Mouse (Mus musculus) thymus, adult 2 months (tissue): ENCODE data around the gene 1700016H13Rik. TPM values are rescaled to one million over a fixed set of nuclear protein-coding genes. Genes with fewer than 3 reads are reported as not detected.

Experiments
- DNase-seq: peaks from one replicate; pipeline ENCODE4 v3.0.0; 2021
- H3K27ac ChIP-seq: fragments of 200-500 bp; 2 replicates; pipeline ENCODE4 v1.5.1; 2012; ENCODE audit warnings: low read length, control low read depth; ENCODE audit not compliant: control insufficient read depth, insufficient read depth
- H3K27me3 ChIP-seq: fragments of 200-500 bp; 2 replicates; pipeline ENCODE4 v1.6.1; 2012; ENCODE audit warnings: mild to moderate bottlenecking, low read length, moderate library complexity, mixed read lengths; ENCODE audit not compliant: control insufficient read depth, insufficient read depth
- H3K36me3 ChIP-seq: fragments of 200-500 bp; 2 replicates; pipeline ENCODE4 v1.6.1; 2012; ENCODE audit warnings: mild to moderate bottlenecking, low read length, moderate library complexity; ENCODE audit not compliant: control insufficient read depth, insufficient read depth
- H3K4me1 ChIP-seq: fragments of 200-500 bp; replicated peaks from 2 replicates; pipeline ENCODE4 v1.6.1; 2012; ENCODE audit warnings: low read length; ENCODE audit not compliant: control insufficient read depth, insufficient read depth
- H3K4me3 ChIP-seq: fragments of 200-500 bp; 2 replicates; pipeline ENCODE4 v1.5.1; 2012; ENCODE audit warnings: mild to moderate bottlenecking, low read length, control low read depth, moderate library complexity; ENCODE audit not compliant: control insufficient read depth, insufficient read depth
- CTCF ChIP-seq: fragments of 200-500 bp; IDR thresholded peaks from 2 replicates; pipeline ENCODE4 v1.5.1; 2012; ENCODE audit warnings: mild to moderate bottlenecking, control low read depth, low read length, moderate library complexity, borderline replicate concordance; ENCODE audit not compliant: control insufficient read depth, poor library complexity, insufficient read depth; ENCODE audit errors: extremely low read depth
- POLR2A ChIP-seq: fragments of 200-500 bp; IDR thresholded peaks from 2 replicates; pipeline ENCODE4 v1.6.1; 2012; ENCODE audit warnings: mild to moderate bottlenecking, low read length, control low read depth, moderate library complexity; ENCODE audit not compliant: control insufficient read depth, poor library complexity, insufficient read depth; ENCODE audit errors: extremely low read depth
- WGBS: fragments of 180-500 bp; shearing (Covaris S2); methylation state at CpG from one replicate; pipeline ENCODE4 v1.1.7; 2018; 5-methylcytosine and 5-hydroxymethylcytosine counted together
- polyA plus RNA-seq: library from polyadenylated mRNA; depleted of rRNA; stranded (reverse); fragments of >200 nt; gene quantifications from 2 replicates; pipeline ENCODE4 v1.2.3, GENCODE M21; 2012

1700016H13Rik gene
- polyA plus RNA-seq, 1 experiment = 0.15 TPM

- 86% methylated on average over 6 of the region's 6 CpGs for WGBS
Observed at GRCm38 (mm10) chr5:103674482-103674881, 18.7 kb upstream of the 1700016H13Rik start.

GRCm38 (mm10) chr5:103673611-103674010 lies 17.8 kb upstream of the 1700016H13Rik start:
- Histone ChIP-seq H3K27me3 (no peaks in the 10 kb centered on the region), H3K4me3 (no peak overlapping the region), H3K27ac (no peak overlapping the region), H3K4me1 (no peaks in the 10 kb centered on the region), H3K36me3 (no peaks in the 10 kb centered on the region)
- 93% methylated on average over 4 of the region's 4 CpGs for WGBS
- TF ChIP-seq CTCF (no peak), POLR2A (no peak)
- DNase-seq = no peak

More at GRCm38 (mm10) chr5:103674482-103674881, 18.7 kb upstream of the 1700016H13Rik start:
- H3K4me1 ChIP-seq = no peaks in the 10 kb centered on the region
- H3K4me3 ChIP-seq = no peak overlapping the region
- H3K27me3 ChIP-seq = no peaks in the 10 kb centered on the region
- TF ChIP-seq CTCF (no peak), POLR2A (no peak)
- DNase-seq = no peak
- H3K27ac ChIP-seq = no peak overlapping the region
- H3K36me3 ChIP-seq = no peaks in the 10 kb centered on the region

GRCm38 (mm10) chr5:103671858-103672257 lies 16.0 kb upstream of the 1700016H13Rik start:
- H3K36me3 ChIP-seq = no peaks in the 10 kb centered on the region
- no peak for TF ChIP-seq POLR2A
- TF ChIP-seq CTCF = no peak
- WGBS = 91% methylated on average over 3 of the region's 3 CpGs
- H3K4me3 ChIP-seq = no peak overlapping the region
- H3K27ac ChIP-seq = no peak overlapping the region
- no peak for DNase-seq
- H3K27me3 ChIP-seq = no peaks in the 10 kb centered on the region
- no peaks in the 10 kb centered on the region for H3K4me1 ChIP-seq

GRCm38 (mm10) chr5:103665876-103666275 lies 10.1 kb upstream of the 1700016H13Rik start:
- TF ChIP-seq POLR2A (no peak), CTCF (no peak)
- no peaks in the 10 kb centered on the region for H3K27me3 ChIP-seq
- no peak overlapping the region for H3K27ac ChIP-seq
- H3K4me3 ChIP-seq = no peak overlapping the region
- H3K4me1 ChIP-seq = no peaks in the 10 kb centered on the region
- WGBS = 88% methylated on average over 2 of the region's 2 CpGs
- no peak for DNase-seq
- H3K36me3 ChIP-seq = no peaks in the 10 kb centered on the region

GRCm38 (mm10) chr5:103664932-103665331 lies 9.1 kb upstream of the 1700016H13Rik start:
- DNase-seq = no peak
- Histone ChIP-seq H3K4me3 (no peak overlapping the region), H3K4me1 (no peaks in the 10 kb centered on the region), H3K27me3 (no peaks in the 10 kb centered on the region), H3K27ac (no peak overlapping the region), H3K36me3 (no peaks in the 10 kb centered on the region)
- no peak for TF ChIP-seq POLR2A
- no peak for TF ChIP-seq CTCF
- WGBS = 95% methylated on average over 9 of the region's 9 CpGs

GRCm38 (mm10) chr5:103659571-103659970 lies 3.8 kb upstream of the 1700016H13Rik start:
- Histone ChIP-seq H3K27me3 (no peaks in the 10 kb centered on the region), H3K27ac (no peak overlapping the region), H3K36me3 (no peaks in the 10 kb centered on the region), H3K4me3 (no peak overlapping the region), H3K4me1 (no peaks in the 10 kb centered on the region; the same call in 1 of the 2 replicates)
- TF ChIP-seq POLR2A (no peak), CTCF (no peak)
- DNase-seq = peak; percentile 16
- WGBS = 27% methylated on average over 3 of the region's 3 CpGs

GRCm38 (mm10) chr5:103658921-103659320 lies 3.1 kb upstream of the 1700016H13Rik start:
- H3K27ac ChIP-seq = no peak overlapping the region
- WGBS = 72% methylated on average over 5 of the region's 5 CpGs
- H3K36me3 ChIP-seq = no peaks in the 10 kb centered on the region
- DNase-seq = peak; percentile 18
- no peak for TF ChIP-seq POLR2A
- TF ChIP-seq CTCF = no peak
- no peaks in the 10 kb centered on the region for H3K27me3 ChIP-seq
- no peak overlapping the region for H3K4me3 ChIP-seq
- no peaks in the 10 kb centered on the region; the same call in 1 of the 2 replicates for H3K4me1 ChIP-seq
